Mouse (Mus musculus) olfactory bulb, adult 2 months (tissue): ENCODE measurements around the gene Dner. TPM values are rescaled to one million over a fixed set of nuclear protein-coding genes. Genes with fewer than 3 reads are reported as not detected.

Experiments used
- H3K27ac ChIP-seq: fragments of 200-500 bp; 2 replicates; pipeline ENCODE4 v1.5.1; 2012; ENCODE audit warnings: low read depth, low read length; ENCODE audit not compliant: insufficient read depth
- H3K4me1 ChIP-seq: fragments of 200-500 bp; 2 replicates; pipeline ENCODE4 v1.6.1; 2012; ENCODE audit warnings: low read length; ENCODE audit not compliant: control insufficient read depth, insufficient read depth
- H3K4me3 ChIP-seq: fragments of 200-500 bp; 2 replicates; pipeline ENCODE4 v1.5.1; 2012; ENCODE audit warnings: mild to moderate bottlenecking, low read depth, low read length, moderate library complexity; ENCODE audit not compliant: insufficient read depth
- CTCF ChIP-seq: fragments of 200-500 bp; IDR thresholded peaks from 2 replicates; pipeline ENCODE4 v1.5.1; 2012; ENCODE audit warnings: low read depth, mild to moderate bottlenecking, low read length, moderate library complexity; ENCODE audit not compliant: insufficient read depth
- POLR2A ChIP-seq: fragments of 200-500 bp; IDR thresholded peaks from 2 replicates; pipeline ENCODE4 v1.6.1; 2012; ENCODE audit warnings: mild to moderate bottlenecking, low read depth, low read length, moderate library complexity; ENCODE audit not compliant: insufficient read depth
- WGBS: fragments of 180-500 bp; shearing (Covaris S2); methylation state at CpG from one replicate; pipeline ENCODE4 v1.1.7; 2018; 5-methylcytosine and 5-hydroxymethylcytosine counted together
- polyA plus RNA-seq: library from polyadenylated mRNA; stranded (reverse); fragments of >200 nt; gene quantifications from 2 replicates; pipeline ENCODE4 v1.2.4, GENCODE M21; 2012; ENCODE audit warnings: low replicate concordance; ENCODE audit not compliant: missing spikeins, insufficient read depth, insufficient read length

The Dner gene
- polyA plus RNA-seq, 1 experiment: not detected

DNA sequence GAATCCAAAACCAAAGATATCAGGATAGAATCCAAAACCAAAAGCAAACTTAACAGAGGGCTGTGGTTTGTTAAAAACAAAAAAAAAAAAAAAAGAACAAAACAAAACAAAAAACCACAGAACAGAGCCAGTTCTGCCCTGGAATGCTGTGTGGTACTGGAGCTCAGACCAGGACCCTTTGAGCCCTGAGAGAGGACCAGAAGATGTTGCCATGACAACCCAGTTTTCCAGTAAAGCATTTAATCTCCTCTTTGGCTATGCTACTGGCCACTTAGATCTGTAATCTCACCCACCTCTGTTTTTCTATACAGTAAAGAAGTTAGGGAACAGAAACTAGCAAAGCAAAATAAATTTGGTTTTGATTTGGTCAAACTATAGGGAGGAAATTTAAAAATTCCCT is 79.9 kb downstream of the Dner start:
- Histone ChIP-seq H3K27ac (no peak overlapping the region), H3K4me1 (peaks cover 11% of the 10 kb centered on the region), H3K4me3 (no peak overlapping the region)
- TF ChIP-seq CTCF: no peak
- no peak for TF ChIP-seq POLR2A

DNA sequence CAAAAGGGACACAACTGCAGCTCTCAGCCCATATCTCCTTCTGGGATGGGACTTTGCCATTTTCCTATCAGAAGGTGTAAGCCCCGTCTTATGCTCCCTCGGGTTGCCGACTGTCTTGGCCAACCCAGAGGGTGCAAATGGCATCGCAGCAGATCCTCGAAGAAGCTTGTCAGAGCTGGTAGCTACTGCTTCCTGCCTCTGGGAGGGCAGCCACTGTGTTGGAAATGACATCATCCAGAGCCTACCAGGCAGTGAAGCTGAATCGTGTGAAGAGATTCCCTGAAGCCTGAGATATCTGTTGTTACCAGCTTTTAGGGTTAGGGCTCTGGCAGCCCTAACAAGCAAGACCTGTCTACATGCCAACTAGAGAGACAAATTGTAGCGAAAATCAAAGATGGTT is 81.4 kb downstream of the Dner start:
- TF ChIP-seq CTCF (no peak), POLR2A (no peak)
- 58% methylated on average over 7 of the region's 7 CpGs for WGBS
- H3K27ac ChIP-seq: no peak overlapping the region
- H3K4me3 ChIP-seq: no peak overlapping the region
- peaks cover 13% of the 10 kb centered on the region for H3K4me1 ChIP-seq

DNA sequence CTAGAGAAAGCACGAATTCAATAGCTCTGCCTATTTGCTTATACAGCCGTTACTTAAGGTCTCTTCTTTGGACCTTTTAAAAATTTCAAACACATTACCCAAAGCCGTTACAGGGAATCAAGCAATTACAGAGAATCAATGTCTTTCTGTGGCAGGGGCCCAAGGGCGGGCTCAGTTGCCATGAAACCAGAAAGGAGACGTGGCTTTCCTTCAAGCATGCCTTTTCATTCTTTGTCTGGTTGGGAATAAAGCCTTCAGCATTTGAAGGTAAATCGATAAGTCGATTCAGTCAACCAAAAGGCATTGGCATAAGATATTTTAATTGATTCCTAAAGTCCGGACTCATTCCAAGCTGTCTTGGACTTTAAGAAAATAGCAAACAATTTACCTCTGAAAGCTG is 82.9 kb downstream of the Dner start:
- no peak overlapping the region for H3K4me3 ChIP-seq
- TF ChIP-seq POLR2A: no peak
- no peak for TF ChIP-seq CTCF
- H3K27ac ChIP-seq: no peak overlapping the region
- WGBS: 65% methylated on average over 8 of the region's 8 CpGs
- H3K4me1 ChIP-seq: peaks cover 6% of the 10 kb centered on the region

DNA sequence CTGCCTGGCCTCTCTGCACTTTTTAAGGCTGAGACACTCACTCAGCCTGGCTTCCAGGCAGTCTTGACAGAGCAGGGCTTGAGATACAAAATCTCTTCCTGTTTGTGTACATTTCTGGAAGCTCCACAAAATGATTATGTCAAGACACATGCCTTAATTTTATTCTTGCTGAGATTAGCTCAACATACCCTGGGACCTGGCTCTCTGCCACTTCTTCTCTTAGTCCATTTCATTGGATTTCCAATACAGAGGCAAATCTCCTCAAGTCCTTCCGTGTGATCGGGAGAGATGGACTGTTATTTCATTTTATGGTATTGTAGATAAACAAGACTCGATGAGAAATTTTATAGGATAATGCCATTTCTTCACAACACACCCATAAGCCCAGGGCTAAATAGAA is 84.7 kb downstream of the Dner start:
- Histone ChIP-seq H3K27ac (no peak overlapping the region), H3K4me1 (peaks cover 6% of the 10 kb centered on the region), H3K4me3 (no peak overlapping the region)
- 74% methylated on average over 3 of the region's 3 CpGs for whole genome bisulfite sequencing
- TF ChIP-seq POLR2A: no peak
- TF ChIP-seq CTCF: no peak

DNA sequence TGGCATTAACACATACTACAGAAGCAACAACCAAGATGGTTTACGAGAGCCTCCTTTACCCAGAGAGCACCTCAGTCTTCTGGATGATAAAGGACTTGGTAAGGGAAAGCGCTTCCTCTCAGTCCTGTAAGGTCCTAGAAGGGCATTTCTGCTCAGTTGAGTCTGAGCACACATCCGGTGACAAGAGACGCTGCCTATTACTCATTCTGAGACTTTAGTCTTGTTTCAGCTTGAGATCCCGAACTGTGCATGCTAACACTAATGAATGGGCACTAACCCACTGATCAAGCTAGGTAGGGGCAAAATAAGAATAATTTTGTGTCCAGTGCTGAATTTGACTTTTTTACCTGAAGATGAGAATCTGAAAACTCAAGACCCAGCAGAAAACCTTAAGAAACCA is 97.0 kb downstream of the Dner start:
- Histone ChIP-seq H3K27ac (no peak overlapping the region), H3K4me3 (no peak overlapping the region), H3K4me1 (peaks cover 5% of the 10 kb centered on the region)
- TF ChIP-seq CTCF (no peak), POLR2A (no peak)
- 84% methylated on average over 5 of the region's 5 CpGs for WGBS

DNA sequence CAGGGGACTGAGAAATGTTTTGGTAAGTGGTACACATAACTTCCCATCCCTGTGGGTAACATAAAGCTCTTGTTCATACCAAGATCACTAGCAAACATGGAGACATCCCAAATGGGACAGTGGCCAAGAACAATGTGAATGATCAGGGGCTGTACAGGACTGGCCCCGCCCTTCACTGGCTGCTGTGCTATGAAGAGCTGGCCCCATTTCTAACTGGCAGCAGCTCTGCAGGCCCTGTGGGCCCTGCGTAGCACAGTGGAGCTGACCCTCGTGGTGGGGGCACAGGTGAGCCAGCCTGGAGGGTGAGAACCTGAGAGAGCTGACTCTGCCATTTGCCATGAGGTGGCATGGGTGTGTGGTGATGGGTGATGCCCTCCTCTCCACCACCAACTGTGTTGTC is 100.0 kb downstream of the Dner start:
- H3K4me3 ChIP-seq: no peak overlapping the region
- no peak for TF ChIP-seq POLR2A
- 57% methylated on average over 3 of the region's 3 CpGs for WGBS
- peaks cover 5% of the 10 kb centered on the region for H3K4me1 ChIP-seq
- H3K27ac ChIP-seq: no peak overlapping the region

DNA sequence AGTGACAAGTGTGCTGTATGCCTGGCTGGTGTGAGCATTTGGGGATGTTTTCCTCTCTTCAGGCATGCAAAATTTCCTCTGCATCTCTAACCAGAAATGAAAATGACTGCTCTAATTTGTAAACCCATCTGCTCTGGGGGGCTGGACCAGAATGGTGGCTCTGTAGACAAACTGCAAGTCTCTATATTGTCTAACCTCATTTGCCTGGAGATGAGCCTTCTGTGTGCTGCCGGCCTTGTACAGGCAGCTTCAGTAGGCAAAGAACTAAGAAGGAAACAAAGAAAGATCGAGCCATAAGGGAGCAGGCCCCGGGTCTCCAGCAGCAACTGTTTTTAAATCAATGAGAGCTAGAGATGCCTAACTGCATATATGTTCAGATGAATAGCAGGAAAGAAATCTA is 103.6 kb downstream of the Dner start:
- WGBS: 52% methylated on average over 3 of the region's 3 CpGs
- no peak overlapping the region for H3K27ac ChIP-seq
- TF ChIP-seq CTCF (no peak), POLR2A (no peak)

DNA sequence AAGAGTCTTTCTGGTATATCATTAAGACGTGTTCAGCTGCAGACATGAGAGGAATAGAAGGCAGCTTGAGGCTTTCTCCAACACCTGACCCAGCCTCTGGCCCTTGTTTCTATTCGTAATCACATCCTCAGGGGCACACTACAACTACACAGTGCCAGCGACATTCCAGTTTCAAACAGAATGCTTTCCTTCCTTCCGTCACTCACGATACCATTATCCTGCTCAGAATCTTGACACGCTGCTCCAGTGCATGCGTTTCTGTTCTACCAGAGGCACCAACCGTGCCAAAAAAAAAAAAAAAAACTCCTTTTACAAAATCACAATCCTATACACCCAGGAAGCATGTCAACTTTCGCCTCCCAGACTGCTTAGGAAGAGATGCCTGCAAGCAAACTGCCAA is 105.5 kb downstream of the Dner start:
- no peak overlapping the region for H3K4me3 ChIP-seq
- no peak overlapping the region for H3K27ac ChIP-seq
- WGBS: 45% methylated on average over 9 of the region's 9 CpGs
- peaks cover 14% of the 10 kb centered on the region for H3K4me1 ChIP-seq
- TF ChIP-seq POLR2A (no peak), CTCF (no peak)

More for the DNA sequence above, 103.6 kb downstream of the Dner start:
- H3K4me1 ChIP-seq: peaks cover 14% of the 10 kb centered on the region
- no peak overlapping the region for H3K4me3 ChIP-seq

DNA sequence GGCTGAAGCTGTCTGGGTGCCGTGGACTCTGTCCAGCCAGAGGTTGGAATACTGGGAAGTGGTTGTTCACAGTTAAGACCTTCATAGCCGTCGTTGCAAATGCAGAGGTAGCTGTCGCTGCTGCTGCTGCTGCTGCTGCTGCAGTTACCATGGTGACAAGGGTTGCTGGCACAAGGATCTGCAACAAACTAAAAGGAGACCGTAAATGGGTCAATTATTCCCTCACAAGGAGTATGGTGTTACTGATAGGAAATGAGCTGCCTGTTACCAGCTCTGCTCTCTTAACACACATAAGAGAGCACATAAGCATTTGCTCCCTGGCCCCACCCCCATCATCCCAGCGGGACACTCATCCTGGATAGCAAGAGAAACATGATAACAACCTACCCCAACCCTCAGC is 110.6 kb downstream of the Dner start:
- WGBS: 7% methylated on average over 6 of the region's 6 CpGs
- Histone ChIP-seq H3K4me1 (peaks cover 18% of the 10 kb centered on the region), H3K4me3 (no peak overlapping the region), H3K27ac (peak overlapping the region; percentile 11; the same call in 1 of the 2 replicates)
- TF ChIP-seq CTCF (no peak), POLR2A (no peak)

DNA sequence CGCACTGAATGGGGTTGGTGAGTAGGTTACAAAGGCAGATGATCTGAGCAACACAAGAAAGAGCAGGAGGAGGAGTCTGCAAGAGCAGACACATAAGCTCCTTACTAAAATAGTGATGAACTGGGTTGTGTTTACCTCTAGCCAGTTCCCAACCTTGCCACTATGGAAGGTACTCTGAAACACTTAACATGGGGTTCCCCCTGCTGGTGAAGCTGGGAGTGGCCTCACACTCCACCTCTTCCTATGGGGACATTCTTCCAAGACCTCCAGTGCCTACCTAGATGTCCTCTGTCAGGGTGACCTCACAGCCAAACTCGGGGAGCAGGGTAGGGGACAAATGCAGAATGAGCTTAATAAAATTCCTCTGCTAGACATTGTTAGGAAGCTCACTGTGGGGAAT is 114.2 kb downstream of the Dner start:
- H3K27ac ChIP-seq: no peak overlapping the region
- no peak overlapping the region for H3K4me3 ChIP-seq
- 59% methylated on average over 2 of the region's 2 CpGs for WGBS
- H3K4me1 ChIP-seq: peaks cover 16% of the 10 kb centered on the region
- TF ChIP-seq CTCF (no peak), POLR2A (no peak)

DNA sequence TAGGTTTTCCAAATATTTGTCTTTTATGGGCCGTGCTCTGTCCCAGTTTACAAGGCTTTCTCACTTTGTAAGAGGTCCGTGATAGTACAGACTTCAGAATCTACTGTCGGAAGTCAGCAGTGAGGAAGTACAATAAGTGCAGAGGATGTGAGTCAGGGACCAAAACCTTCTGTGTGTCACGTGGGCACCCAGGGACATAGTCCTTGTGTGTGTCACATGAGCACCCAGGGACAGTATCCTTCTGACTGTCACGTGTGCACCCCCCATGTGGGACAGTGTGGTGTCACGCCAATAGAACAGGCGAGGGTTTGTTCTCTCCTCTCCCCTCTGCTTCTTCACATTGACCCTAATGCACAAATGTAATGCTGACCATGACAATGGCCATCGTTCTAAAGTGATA is 134.2 kb downstream of the Dner start:
- H3K4me1 ChIP-seq: peaks cover 8% of the 10 kb centered on the region
- peak overlapping the region; percentile 66 for H3K27ac ChIP-seq
- TF ChIP-seq CTCF (no peak), POLR2A (no peak)
- H3K4me3 ChIP-seq: no peak overlapping the region
- WGBS: 55% methylated on average over 8 of the region's 8 CpGs
